Mouse (Mus musculus) liver, postnatal 0 days (tissue): ENCODE results near the gene Tex101. TPM values are rescaled to one million over a fixed set of nuclear protein-coding genes. Genes with fewer than 3 reads are reported as not detected.
A peak's percentile ranks its signal among the peaks of the same experiment; 100 is the strongest.

Experiments
- ATAC-seq: fragments of 200-750 bp; cut with Nextera tagmentation; 2 replicates; pipeline ENCODE4 v1.8.0; 2017; ENCODE audit warnings: mild to moderate bottlenecking, moderate library complexity
- DNase-seq: peaks from one replicate; pipeline ENCODE4 v3.0.0-alpha.2; 2016
- H3K27ac ChIP-seq: fragments of 300-500 bp; sonication (generic); 2 replicates; pipeline ENCODE4 v1.5.1; 2014; ENCODE audit warnings: antibody characterized with exemption, moderate library complexity, mild to moderate bottlenecking, low read depth
- H3K27me3 ChIP-seq: fragments of 300-500 bp; sonication (generic); 2 replicates; pipeline ENCODE4 v1.6.1; 2014; ENCODE audit warnings: low read length, control low read depth, mixed read lengths; ENCODE audit not compliant: insufficient read depth
- H3K36me3 ChIP-seq: fragments of 300-500 bp; sonication (generic); replicated peaks from 2 replicates; pipeline ENCODE4 v1.6.1; 2014; ENCODE audit warnings: mild to moderate bottlenecking, control low read depth, low read length, moderate library complexity, mixed read lengths; ENCODE audit not compliant: insufficient read depth
- H3K4me1 ChIP-seq: fragments of 300-500 bp; sonication (generic); 2 replicates; pipeline ENCODE4 v1.6.1; 2014; ENCODE audit warnings: antibody characterized with exemption, mild to moderate bottlenecking, control low read depth; ENCODE audit not compliant: insufficient read depth
- H3K4me2 ChIP-seq: fragments of 300-500 bp; sonication (generic); 2 replicates; pipeline ENCODE4 v1.6.1; 2014; ENCODE audit warnings: low read depth, mild to moderate bottlenecking, low read length, moderate library complexity, mixed read lengths
- H3K4me3 ChIP-seq: fragments of 300-500 bp; sonication (generic); 2 replicates; pipeline ENCODE4 v1.5.1; 2014; ENCODE audit warnings: low read depth, low read length
- H3K9ac ChIP-seq: fragments of 300-500 bp; sonication (generic); replicated peaks from 2 replicates; pipeline ENCODE4 v1.6.1; 2014; ENCODE audit warnings: mild to moderate bottlenecking, moderate library complexity
- H3K9me3 ChIP-seq: fragments of 300-500 bp; sonication (generic); 2 replicates; pipeline ENCODE4 v1.6.1; 2016; ENCODE audit warnings: mild to moderate bottlenecking, control low read depth, low read length, mixed read lengths
- CTCF ChIP-seq: sonication (generic); IDR thresholded peaks from 2 replicates; pipeline ENCODE4 v1.5.1; 2016; ENCODE audit warnings: antibody characterized with exemption, low read depth
- EP300 ChIP-seq: IDR thresholded peaks from 2 replicates; pipeline ENCODE4 v1.6.1; 2016; ENCODE audit warnings: antibody characterized with exemption, low read depth, mild to moderate bottlenecking
- whole genome bisulfite sequencing: fragments of 180-500 bp; shearing (Covaris S2); extraction: QIAGEN DNeasy Blood & Tissue Kit; methylation state at CpG from one replicate; pipeline ENCODE4 v1.1.7; 2014; ENCODE audit not compliant: insufficient replicate concordance; 5-methylcytosine and 5-hydroxymethylcytosine counted together
- polyA plus RNA-seq: library from polyadenylated mRNA; unstranded; fragments of >200 nt; fragmentation: Nextera tagmentation; extraction: Ambion mirVana; gene quantifications from 2 replicates; pipeline ENCODE4 v1.2.1, GENCODE M21; 2015

Gene Tex101
- polyA plus RNA-seq, 1 experiment from 2014 or later: not detected

DNA sequence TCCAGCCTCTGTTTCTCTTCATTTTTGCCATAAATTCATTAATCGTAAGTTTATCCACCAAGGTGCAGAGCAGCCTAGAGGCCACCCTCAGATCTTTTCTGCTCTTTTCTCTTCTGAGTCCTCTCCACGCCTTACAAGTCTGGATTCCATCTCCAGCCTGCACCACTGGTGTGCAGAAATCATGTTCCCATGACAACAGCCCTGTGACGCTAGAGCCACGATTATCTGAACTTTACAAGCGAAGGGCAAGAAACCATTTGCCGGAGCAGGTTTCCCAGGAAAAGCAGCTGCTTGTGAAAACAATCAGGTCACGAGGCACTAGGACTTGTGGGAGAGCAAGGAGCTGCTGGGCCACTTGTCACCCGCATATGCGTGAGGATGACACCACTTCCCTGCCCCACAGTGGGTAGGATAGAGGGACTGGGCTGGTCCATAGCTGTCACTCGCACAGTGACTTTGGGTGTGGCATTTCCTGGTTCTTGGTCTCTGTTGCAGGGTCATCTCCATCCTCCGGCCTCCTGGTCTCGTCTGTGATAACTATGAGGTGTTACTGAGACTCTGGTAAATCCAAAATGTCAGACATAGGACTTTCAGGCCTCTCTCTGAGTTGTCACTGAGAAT, 16.6 kb downstream of the Tex101 start:
- H3K4me1 ChIP-seq: no peaks in the 10 kb centered on the region
- H3K9ac ChIP-seq: no peak overlapping the region
- H3K9me3 ChIP-seq: no peaks in the 10 kb centered on the region
- DNase-seq (no peak), ATAC-seq (no peak)
- WGBS: 69% methylated on average over 12 of the region's 12 CpGs
- H3K4me2 ChIP-seq: no peak overlapping the region
- no peaks in the 10 kb centered on the region for H3K36me3 ChIP-seq
- no peak overlapping the region for H3K27ac ChIP-seq
- no peak for TF ChIP-seq CTCF
- no peak for TF ChIP-seq EP300
- H3K27me3 ChIP-seq: no peaks in the 10 kb centered on the region
- H3K4me3 ChIP-seq: no peak overlapping the region

DNA sequence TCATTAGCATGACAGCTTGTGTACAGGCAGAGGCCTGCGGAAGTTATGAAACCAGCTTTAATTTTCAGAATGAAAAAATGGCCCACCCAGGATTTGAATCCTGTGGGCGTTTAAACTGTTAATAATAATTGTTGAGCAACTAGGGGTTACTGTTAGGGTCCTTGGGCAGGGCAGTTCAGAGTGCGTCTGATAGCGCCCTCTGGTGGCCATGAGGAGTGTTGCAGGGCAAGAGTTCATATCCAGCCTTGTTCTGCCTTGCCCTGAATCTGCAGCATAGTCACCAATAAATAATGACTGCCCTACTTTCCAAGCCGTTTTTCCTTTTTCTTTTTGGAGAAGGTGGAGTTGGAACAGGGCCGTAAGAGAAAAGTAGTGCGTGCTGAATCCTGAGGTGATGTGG, 22.8 kb downstream of the Tex101 start:
- 16% methylated on average over 7 of the region's 7 CpGs for WGBS
- Histone ChIP-seq H3K4me2 (no peak overlapping the region), H3K27ac (no peak overlapping the region), H3K27me3 (no peaks in the 10 kb centered on the region), H3K9ac (no peak overlapping the region), H3K36me3 (no peaks in the 10 kb centered on the region), H3K9me3 (no peaks in the 10 kb centered on the region), H3K4me1 (no peaks in the 10 kb centered on the region), H3K4me3 (no peak overlapping the region)
- peak; percentile 71 for DNase-seq
- TF ChIP-seq EP300 (no peak), CTCF (peak; percentile 92)
- peak; percentile 69 for ATAC-seq

DNA sequence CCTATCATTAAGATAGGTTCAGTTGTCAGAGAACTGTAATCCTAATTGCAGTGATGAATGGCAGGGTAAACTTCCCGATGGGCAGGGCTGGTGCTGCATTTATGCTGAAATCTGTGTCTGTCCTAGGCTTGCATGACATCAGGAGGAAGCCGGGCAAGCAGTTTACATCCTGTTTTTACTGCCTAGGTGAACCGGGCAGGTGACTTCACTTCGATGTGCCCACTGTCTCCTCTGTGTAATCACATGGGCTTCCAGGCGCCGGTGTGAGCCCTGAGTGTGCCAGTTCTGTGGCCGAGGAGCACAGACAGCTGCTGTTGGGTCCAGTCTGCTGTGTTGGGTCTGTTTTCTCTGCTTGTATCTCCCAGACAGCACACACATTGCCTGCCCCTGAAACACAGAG, 30.0 kb downstream of the Tex101 start:
- Histone ChIP-seq H3K4me3 (no peak overlapping the region), H3K4me2 (no peak overlapping the region), H3K4me1 (no peaks in the 10 kb centered on the region), H3K27me3 (no peaks in the 10 kb centered on the region), H3K27ac (no peak overlapping the region), H3K9ac (no peak overlapping the region), H3K9me3 (no peaks in the 10 kb centered on the region), H3K36me3 (no peaks in the 10 kb centered on the region)
- ATAC-seq (no peak), DNase-seq (no peak)
- 62% methylated on average over 7 of the region's 7 CpGs for WGBS
- TF ChIP-seq EP300 (no peak), CTCF (no peak)

DNA sequence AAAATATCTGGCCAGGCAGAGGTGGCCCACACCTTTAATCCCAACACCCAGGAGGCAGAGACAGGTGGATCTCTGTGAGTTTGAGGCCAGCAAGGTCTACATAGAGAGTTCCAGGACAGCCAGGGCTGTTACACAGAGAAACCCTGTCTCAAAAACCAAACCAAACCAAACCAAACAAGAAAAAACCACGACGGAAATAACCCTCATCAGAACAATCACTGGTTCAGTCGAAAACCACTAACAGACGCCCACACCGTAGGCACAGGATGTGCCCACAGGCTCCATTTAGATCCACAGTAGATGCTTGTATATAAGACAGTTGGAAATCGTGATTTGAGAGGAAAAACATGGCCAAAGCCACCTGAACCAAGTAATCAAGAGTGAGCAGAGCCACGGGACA, 31.5 kb downstream of the Tex101 start:
- H3K9ac ChIP-seq: no peak overlapping the region
- no peaks in the 10 kb centered on the region for H3K4me1 ChIP-seq
- no peak for TF ChIP-seq CTCF
- TF ChIP-seq EP300: no peak
- 25% methylated on average over 7 of the region's 7 CpGs for WGBS
- 0 out of 2 replicates have a peak, but pooled peaks cover 3% of the 10 kb centered on the region for H3K27me3 ChIP-seq
- ATAC-seq (no peak), DNase-seq (no peak)
- H3K27ac ChIP-seq: no peak overlapping the region
- H3K36me3 ChIP-seq: no peaks in the 10 kb centered on the region
- H3K4me3 ChIP-seq: no peak overlapping the region
- no peak overlapping the region for H3K4me2 ChIP-seq
- no peaks in the 10 kb centered on the region for H3K9me3 ChIP-seq

DNA sequence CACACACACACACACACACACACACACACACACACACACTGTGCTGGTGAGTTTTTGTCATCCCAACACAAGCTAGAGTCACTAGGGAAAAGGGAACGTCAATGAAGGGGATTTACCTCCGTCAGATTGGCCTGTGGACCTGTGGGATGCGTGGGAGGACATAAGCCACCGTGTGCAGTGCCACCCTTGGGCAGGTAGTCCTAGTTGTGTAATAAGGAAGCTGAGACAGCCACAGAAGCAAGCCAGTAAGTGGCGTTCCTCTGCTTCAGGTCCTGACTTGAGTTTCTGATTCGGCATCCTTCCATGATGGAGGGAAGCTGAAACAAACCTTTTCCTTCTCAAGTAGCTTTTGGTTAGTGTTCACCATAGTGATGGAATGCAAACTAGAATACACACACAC, 32.0 kb downstream of the Tex101 start:
- Histone ChIP-seq H3K27me3 (peaks cover 8% of the 10 kb centered on the region; the same call in 1 of the 2 replicates), H3K4me2 (no peak overlapping the region), H3K4me1 (no peaks in the 10 kb centered on the region), H3K4me3 (no peak overlapping the region), H3K27ac (no peak overlapping the region), H3K9ac (no peak overlapping the region), H3K9me3 (no peaks in the 10 kb centered on the region), H3K36me3 (no peaks in the 10 kb centered on the region)
- DNase-seq: no peak
- WGBS: 58% methylated on average over 6 of the region's 6 CpGs
- no peak for ATAC-seq
- TF ChIP-seq CTCF (no peak), EP300 (no peak)

DNA sequence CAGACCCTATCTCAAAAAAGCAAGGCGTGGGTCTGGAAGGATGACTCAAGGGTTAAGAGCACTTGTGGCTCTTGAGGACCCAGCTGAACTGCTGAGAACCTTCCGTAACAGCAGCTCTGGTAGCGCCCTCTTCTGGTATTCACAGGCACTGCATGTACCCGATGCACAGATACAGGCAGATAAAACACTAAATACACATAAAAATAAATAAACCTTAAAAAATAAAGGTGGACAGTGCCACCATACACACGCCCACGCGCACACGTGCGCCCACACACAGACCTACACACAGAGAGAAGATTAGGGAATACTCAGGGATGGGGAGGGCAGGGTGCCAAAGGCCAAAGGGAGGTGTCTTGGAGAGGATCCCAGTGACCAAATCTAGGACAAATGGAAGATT, 34.0 kb downstream of the Tex101 start:
- peaks cover 8% of the 10 kb centered on the region for H3K4me1 ChIP-seq
- 7% methylated on average over 9 of the region's 9 CpGs for WGBS
- H3K9me3 ChIP-seq: no peaks in the 10 kb centered on the region
- no peak overlapping the region for H3K4me3 ChIP-seq
- H3K9ac ChIP-seq: no peak overlapping the region
- TF ChIP-seq EP300 (no peak), CTCF (peak; percentile 87)
- H3K36me3 ChIP-seq: no peaks in the 10 kb centered on the region
- DNase-seq (peak; percentile 69), ATAC-seq (no peak)
- H3K27ac ChIP-seq: no peak overlapping the region
- H3K27me3 ChIP-seq: peaks cover 28% of the 10 kb centered on the region
- no peak overlapping the region for H3K4me2 ChIP-seq

DNA sequence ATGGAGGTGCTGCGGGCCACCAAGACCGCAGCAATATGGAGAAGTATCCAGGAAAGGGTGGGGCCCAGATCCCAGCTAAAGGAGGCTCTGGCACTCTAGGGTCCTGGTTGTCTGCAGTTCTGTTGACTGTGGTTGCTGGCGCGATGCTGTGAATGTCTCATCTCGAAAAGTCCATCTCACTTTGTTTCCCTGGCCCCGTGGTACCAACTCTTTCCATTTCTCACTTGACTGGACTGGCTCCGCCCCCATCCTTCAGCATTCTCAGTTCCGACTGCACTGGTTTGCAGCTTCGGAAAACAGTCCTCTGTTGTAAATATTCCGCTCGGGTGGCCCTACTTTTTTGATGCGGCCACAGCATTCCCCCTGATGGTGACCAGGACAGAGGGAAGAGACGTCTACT, 36.0 kb downstream of the Tex101 start:
- peaks cover 45% of the 10 kb centered on the region for H3K27me3 ChIP-seq
- H3K27ac ChIP-seq: no peak overlapping the region
- no peak overlapping the region for H3K9ac ChIP-seq
- no peak for ATAC-seq
- H3K36me3 ChIP-seq: no peaks in the 10 kb centered on the region
- 64% methylated on average over 13 of the region's 13 CpGs for WGBS
- no peaks in the 10 kb centered on the region for H3K9me3 ChIP-seq
- peaks cover 8% of the 10 kb centered on the region for H3K4me1 ChIP-seq
- H3K4me3 ChIP-seq: no peak overlapping the region
- no peak overlapping the region for H3K4me2 ChIP-seq
- DNase-seq: no peak
- no peak for TF ChIP-seq CTCF
- TF ChIP-seq EP300: no peak
